Comparison of ENCODE assay signal across 8 mouse cellular contexts in the genomic region with DNA sequence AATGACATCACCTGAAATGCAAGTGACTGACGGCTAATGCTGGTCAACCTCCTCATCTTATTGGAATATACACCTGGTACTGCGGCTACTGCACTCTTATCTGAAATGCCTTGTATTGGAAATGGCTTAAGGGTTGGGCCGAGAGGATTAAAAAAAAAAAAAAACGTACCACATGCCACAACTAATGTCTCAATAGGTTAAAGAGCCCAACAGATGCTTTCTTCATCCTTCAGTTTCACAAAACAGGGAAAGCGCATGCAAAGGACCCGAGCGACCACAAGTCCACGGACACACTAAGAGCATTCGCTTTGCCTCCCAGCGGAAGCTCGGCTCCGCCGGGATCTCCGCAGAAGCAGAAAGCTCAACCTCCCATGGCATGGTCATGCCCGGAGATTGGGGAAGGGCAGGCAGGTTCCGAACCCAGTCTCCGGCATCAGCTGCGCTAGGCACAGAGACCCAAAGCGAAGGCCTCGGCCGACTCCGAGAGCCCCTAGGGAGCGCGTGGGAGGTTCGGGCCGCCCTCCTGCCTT. TPM values are rescaled to one million over a fixed set of nuclear protein-coding genes. Genes with fewer than 3 reads are reported as not detected.
DNase-seq lines count a peak whose midpoint lies in the region; ATAC-seq and TF ChIP-seq lines count a peak whose summit lies in the region.

No protein-coding gene starts in this region.

- H3K4me3 ChIP-seq in left cerebral cortex, adult 2 months: peak overlapping the region; percentile 96
- H3K4me3 ChIP-seq in forebrain, embryonic 11.5 days (ENCODE audit: low read depth, low read length): peak overlapping the region; percentile 67
- H3K4me3 ChIP-seq in intestine, postnatal 0 days (ENCODE audit: low read depth, low read length): peak overlapping the region; percentile 61
- peak overlapping the region; percentile 82 for H3K4me3 ChIP-seq in midbrain, postnatal 0 days (ENCODE audit: low read depth, low read length)

- no peaks in the 10 kb centered on the region for H3K9me3 ChIP-seq in forebrain, embryonic 11.5 days (ENCODE audit: control insufficient read depth, low read length)
- no peaks in the 10 kb centered on the region for H3K9me3 ChIP-seq in intestine, postnatal 0 days (ENCODE audit: control insufficient read depth)
- H3K9me3 ChIP-seq in midbrain, postnatal 0 days (ENCODE audit: low read length): no peaks in the 10 kb centered on the region

- in situ Hi-C loops in Patski (cut with MboI; ENCODE audit: low pct_unique_long_range_greater_than_20kb): loop anchor here (25.0 kb wide), 1 partner anchor 348 kb away; the partner anchor contains the start of genes Akip1, BC051019 and St5

- H3K27ac ChIP-seq in left cerebral cortex, adult 2 months: peak overlapping the region; percentile 97
- H3K27ac ChIP-seq in forebrain, embryonic 11.5 days (ENCODE audit: low read depth, low read length): peak overlapping the region; percentile 96
- peak overlapping the region; percentile 94 for H3K27ac ChIP-seq in intestine, postnatal 0 days (ENCODE audit: low read depth, low read length)
- H3K27ac ChIP-seq in midbrain, postnatal 0 days (ENCODE audit: low read depth, low read length): peak overlapping the region; percentile 100

- peak overlapping the region; percentile 98 for H3K9ac ChIP-seq in forebrain, embryonic 11.5 days (ENCODE audit: low read length)
- H3K9ac ChIP-seq in intestine, postnatal 0 days (ENCODE audit: low read depth, low read length): peak overlapping the region; percentile 81
- H3K9ac ChIP-seq in midbrain, postnatal 0 days (replicated peaks; ENCODE audit: low read length, poor library complexity, severe bottlenecking): peak overlapping the region; percentile 98

- no peak; the same call in 1 of the 2 replicates for TF ChIP-seq CTCF in left cerebral cortex, adult 2 months (IDR thresholded peaks at IDR 0.05)
- no peak for TF ChIP-seq CTCF in Patski (IDR thresholded peaks at IDR 0.05)
- TF ChIP-seq CTCF in intestine, postnatal 0 days (IDR thresholded peaks at IDR 0.05; ENCODE audit: low read depth): no peak; the same call in 1 of the 2 replicates
- TF ChIP-seq CTCF in midbrain, postnatal 0 days (IDR thresholded peaks at IDR 0.05): no peak

- H3K27me3 ChIP-seq in Patski: no peaks in the 10 kb centered on the region
- no peaks in the 10 kb centered on the region for H3K27me3 ChIP-seq in forebrain, embryonic 11.5 days (ENCODE audit: control insufficient read depth, insufficient read depth, low read length)
- no peaks in the 10 kb centered on the region for H3K27me3 ChIP-seq in intestine, postnatal 0 days (replicated peaks; ENCODE audit: control insufficient read depth, insufficient read depth, low read length)
- H3K27me3 ChIP-seq in midbrain, postnatal 0 days (ENCODE audit: insufficient read depth, low read length): no peaks in the 10 kb centered on the region

- CTCF ChIA-PET in Patski (lab: Charles Lee): interaction anchor here (1.5 kb wide), 1 partner anchor 74 kb away, joined by 6 read pairs; the partner anchor contains the start of gene Tmem41b

- no peaks in the 10 kb centered on the region; the same call in 1 of the 2 replicates for H3K36me3 ChIP-seq in forebrain, embryonic 11.5 days (ENCODE audit: control insufficient read depth, insufficient read depth, low read length)
- no peaks in the 10 kb centered on the region for H3K36me3 ChIP-seq in intestine, postnatal 0 days (ENCODE audit: control insufficient read depth, insufficient read depth)
- H3K36me3 ChIP-seq in midbrain, postnatal 0 days (ENCODE audit: insufficient read depth, low read length): 0 out of 2 replicates have a peak, but pooled peaks cover 2% of the 10 kb centered on the region

- POLR2A ChIA-PET in Patski (lab: Charles Lee): interaction anchor here (0.6 to 2.5 kb wide), 8 partner anchors 41 to 352 kb away, joined by 3 to 10 read pairs (median 4); partner anchors contain the start of gene Tmem41b

- H3K4me1 ChIP-seq in forebrain, embryonic 11.5 days (replicated peaks; ENCODE audit: control insufficient read depth, insufficient read depth, low read length): peaks cover 5% of the 10 kb centered on the region; the same call in 1 of the 2 replicates
- peaks cover 6% of the 10 kb centered on the region; the same call in 1 of the 2 replicates for H3K4me1 ChIP-seq in intestine, postnatal 0 days (replicated peaks; ENCODE audit: control insufficient read depth, insufficient read depth, low read length)
- 0 out of 2 replicates have a peak, but pooled peaks cover 4% of the 10 kb centered on the region for H3K4me1 ChIP-seq in midbrain, postnatal 0 days (ENCODE audit: insufficient read depth, low read length)

- peak overlapping the region; percentile 70 for H3K4me2 ChIP-seq in forebrain, embryonic 11.5 days (ENCODE audit: low read depth, low read length, severe bottlenecking)
- peak overlapping the region; percentile 64 for H3K4me2 ChIP-seq in intestine, postnatal 0 days (replicated peaks; ENCODE audit: low read depth)
- H3K4me2 ChIP-seq in midbrain, postnatal 0 days (ENCODE audit: low read depth, low read length, poor library complexity, severe bottlenecking): peak overlapping the region; percentile 61

- no peak for DNase-seq in left cerebral cortex, adult 2 months (ENCODE audit: extremely low spot score in 1 of 2, low spot score in 2 of 2)
- DNase-seq in left cerebral cortex, postnatal 10 days (ENCODE audit: extremely low spot score in 1 of 2, low spot score in 2 of 2): no peak
- DNase-seq in Patski (ENCODE audit: low read depth, low spot score): peak; percentile 12
- DNase-seq in forebrain, embryonic 11.5 days (ENCODE audit: low spot score): no peak
- DNase-seq in midbrain, postnatal 0 days (ENCODE audit: low spot score): peak; percentile 43
- no peak for DNase-seq in right cerebral cortex, postnatal 14 days
- DNase-seq in left cerebral cortex, postnatal 36 days (ENCODE audit: low spot score in 2 of 2): no peak

- WGBS in forebrain, embryonic 11.5 days: under 1% methylated on average over 26 of the region's 26 CpGs
- WGBS in intestine, postnatal 0 days: under 1% methylated on average over 26 of the region's 26 CpGs
- 0% methylated on average over 26 of the region's 26 CpGs for WGBS in midbrain, postnatal 0 days

- ATAC-seq in Patski: peak; percentile 11
- no peak; the same call in 1 of the 2 replicates for ATAC-seq in forebrain, embryonic 11.5 days (replicated peaks; ENCODE audit: low FRiP score)
- ATAC-seq in intestine, postnatal 0 days: peak; percentile 14
- ATAC-seq in midbrain, postnatal 0 days (ENCODE audit: low FRiP score): peak; percentile 41

- intact Hi-C loops in left cerebral cortex, adult 2 months (cut with DNase I): loop anchor here (2.0 kb wide), 3 partner anchors 42 to 74 kb away; partner anchors contain the start of genes Ipo7, Tmem41b and Wee1
- intact Hi-C loops in left cerebral cortex, postnatal 10 days (cut with DNase I): no loop called here
- intact Hi-C loops in left cerebral cortex, postnatal 36 days (cut with DNase I): loop anchor here (1.0 to 2.0 kb wide), 2 partner anchors 42 to 74 kb away; partner anchors contain the start of genes Ipo7 and Tmem41b

RNA-seq across cellular contexts. Expression of gene Zfp143, which starts 0.3 kb away (rescaled TPM):
- total RNA-seq in left cerebral cortex, adult 2 months (2021): 10 to 100 TPM; 11.3 to 12.1 TPM
- total RNA-seq in left cerebral cortex, postnatal 10 days (2021): 1 to 10 TPM; 8.2 to 9.4 TPM
- 12.5 TPM for polyA plus RNA-seq in Patski (2021)
- polyA plus RNA-seq in forebrain, embryonic 11.5 days (2014; fragmentation: Nextera tagmentation; extraction: Ambion mirVana): 29.7 and 33.9 TPM in 2 replicates
- polyA plus RNA-seq in intestine, postnatal 0 days (2015; fragmentation: Nextera tagmentation; extraction: Ambion mirVana): 6.6 and 7.0 TPM in 2 replicates
- 6.7 and 8.6 TPM in 2 replicates for total RNA-seq in midbrain, postnatal 0 days (2014; rRNA removed)
- 4.9 and 5.8 TPM in 2 replicates for polyA plus RNA-seq in midbrain, postnatal 0 days (2015; fragmentation: Nextera tagmentation; extraction: Ambion mirVana)
- total RNA-seq in left cerebral cortex, postnatal 36 days (2021): 10 to 100 TPM in 1 of 2 experiments, 1 to 10 TPM in 1; 9.0 to 15.3 TPM

RNA-seq across cellular contexts. Expression of gene Ipo7, which starts 42.7 kb away (rescaled TPM):
- total RNA-seq in left cerebral cortex, adult 2 months (2021): 100 to 1,000 TPM in 1 of 2 experiments, 10 to 100 TPM in 1; 97.9 to 105 TPM
- total RNA-seq in left cerebral cortex, postnatal 10 days (2021): 10 to 100 TPM; 88.9 to 90.7 TPM
- 98.5 TPM for polyA plus RNA-seq in Patski (2021)
- polyA plus RNA-seq in forebrain, embryonic 11.5 days (2014; fragmentation: Nextera tagmentation; extraction: Ambion mirVana): 36.2 and 39.9 TPM in 2 replicates
- polyA plus RNA-seq in intestine, postnatal 0 days (2015; fragmentation: Nextera tagmentation; extraction: Ambion mirVana): 12.0 and 12.4 TPM in 2 replicates
- total RNA-seq in midbrain, postnatal 0 days (2014; rRNA removed): 88.2 and 103 TPM in 2 replicates
- 26.9 and 27.5 TPM in 2 replicates for polyA plus RNA-seq in midbrain, postnatal 0 days (2015; fragmentation: Nextera tagmentation; extraction: Ambion mirVana)
- total RNA-seq in left cerebral cortex, postnatal 36 days (2021): 100 to 1,000 TPM in 1 of 2 experiments, 10 to 100 TPM in 1; 92.1 to 100 TPM

Comparison
In these comparisons a context has a peak if more than half of its experiments do, and no peak if none do; other contexts are left out.
1. DNase-seq: peak in Patski (single experiment) and midbrain, postnatal 0 days (single experiment); none in left cerebral cortex, adult 2 months (0 of 2), left cerebral cortex, postnatal 10 days (0 of 2), forebrain, embryonic 11.5 days (single experiment), right cerebral cortex, postnatal 14 days (single experiment) and left cerebral cortex, postnatal 36 days (0 of 2).
2. Peak in every context shown above with its lines, with median percentiles within 50 percentile points of each other: H3K27ac ChIP-seq, H3K4me3 ChIP-seq, H3K4me2 ChIP-seq and H3K9ac ChIP-seq.